Mouse (Mus musculus) neural tube, embryonic 15.5 days (tissue): ENCODE measurements around the gene Nptn. TPM values are rescaled to one million over a fixed set of nuclear protein-coding genes. Genes with fewer than 3 reads are reported as not detected.

ENCODE experiments used
- ATAC-seq: fragments of 200-750 bp; cut with Nextera tagmentation; 2 replicates; pipeline ENCODE4 v1.8.0; 2017; ENCODE audit warnings: mild to moderate bottlenecking, moderate TSS enrichment, moderate library complexity; ENCODE audit not compliant: low FRiP score
- H3K27ac ChIP-seq: fragments of 300-500 bp; sonication (generic); replicated peaks from 2 replicates; pipeline ENCODE4 v1.5.1; 2015; ENCODE audit warnings: mild to moderate bottlenecking, inconsistent platforms
- H3K27me3 ChIP-seq: fragments of 300-500 bp; sonication (generic); replicated peaks from 2 replicates; pipeline ENCODE4 v1.6.1; 2015; ENCODE audit warnings: inconsistent platforms
- H3K36me3 ChIP-seq: fragments of 300-500 bp; sonication (generic); 2 replicates; pipeline ENCODE4 v1.6.1; 2015; ENCODE audit warnings: inconsistent platforms
- H3K4me1 ChIP-seq: fragments of 300-500 bp; sonication (generic); 2 replicates; pipeline ENCODE4 v1.6.1; 2015; ENCODE audit warnings: inconsistent platforms
- H3K4me2 ChIP-seq: fragments of 300-500 bp; sonication (generic); 2 replicates; pipeline ENCODE4 v1.6.1; 2015; ENCODE audit warnings: inconsistent platforms, mild to moderate bottlenecking, moderate library complexity
- H3K4me3 ChIP-seq: fragments of 300-500 bp; sonication (generic); replicated peaks from 2 replicates; pipeline ENCODE4 v1.5.1; 2015; ENCODE audit warnings: mild to moderate bottlenecking, inconsistent platforms
- H3K9ac ChIP-seq: fragments of 300-500 bp; sonication (generic); replicated peaks from 2 replicates; pipeline ENCODE4 v1.6.1; 2015; ENCODE audit warnings: mild to moderate bottlenecking, inconsistent platforms
- H3K9me3 ChIP-seq: fragments of 300-500 bp; sonication (generic); replicated peaks from 2 replicates; pipeline ENCODE4 v1.6.1; 2016; ENCODE audit warnings: inconsistent platforms
- WGBS: fragments of 180-500 bp; shearing (Covaris S2); methylation state at CpG from one replicate; pipeline ENCODE4 v1.1.7; 2015; ENCODE audit warnings: mixed read lengths; 5-methylcytosine and 5-hydroxymethylcytosine counted together
- polyA plus RNA-seq: library from polyadenylated mRNA; unstranded; fragments of >200 nt; fragmentation: Nextera tagmentation; extraction: Ambion mirVana; gene quantifications from 2 replicates; pipeline ENCODE4 v1.2.1, GENCODE M21; 2015

The Nptn gene
- polyA plus RNA-seq, 1 experiment from 2014 or later, result 219 TPM

GRCm38 (mm10) chr9:58672474-58672873 lies 90.4 kb downstream of the Nptn start:
- Histone ChIP-seq H3K4me2 (no peak overlapping the region), H3K27ac (no peak overlapping the region), H3K9me3 (no peaks in the 10 kb centered on the region), H3K36me3 (no peaks in the 10 kb centered on the region), H3K9ac (no peak overlapping the region), H3K4me3 (no peak overlapping the region), H3K27me3 (no peaks in the 10 kb centered on the region), H3K4me1 (no peaks in the 10 kb centered on the region)
- no peak for ATAC-seq
- 57% methylated on average over 4 of the region's 4 CpGs for WGBS

- H3K27me3 ChIP-seq, result no peaks in the 10 kb centered on the region
- H3K9ac ChIP-seq, result no peak overlapping the region
- H3K9me3 ChIP-seq, result no peaks in the 10 kb centered on the region
- no peak for ATAC-seq
- H3K4me3 ChIP-seq, result no peak overlapping the region
- no peaks in the 10 kb centered on the region for H3K36me3 ChIP-seq
- no peaks in the 10 kb centered on the region for H3K4me1 ChIP-seq
- H3K4me2 ChIP-seq, result no peak overlapping the region
- WGBS, result 79% methylated on average over 11 of the region's 11 CpGs
- no peak overlapping the region for H3K27ac ChIP-seq
These were observed 92.7 kb downstream of the Nptn start for GRCm38 (mm10) chr9:58674736-58675135.

- Histone ChIP-seq H3K4me3 (no peak overlapping the region), H3K27me3 (no peaks in the 10 kb centered on the region), H3K4me1 (no peaks in the 10 kb centered on the region), H3K36me3 (no peaks in the 10 kb centered on the region), H3K4me2 (no peak overlapping the region), H3K27ac (no peak overlapping the region), H3K9me3 (no peaks in the 10 kb centered on the region), H3K9ac (no peak overlapping the region)
- no peak for ATAC-seq
- WGBS, result 61% methylated on average over 6 of the region's 6 CpGs
These were observed 93.3 kb downstream of the Nptn start for GRCm38 (mm10) chr9:58675371-58675770.

- Histone ChIP-seq H3K27me3 (no peaks in the 10 kb centered on the region), H3K4me3 (no peak overlapping the region), H3K27ac (no peak overlapping the region), H3K36me3 (no peaks in the 10 kb centered on the region), H3K4me2 (no peak overlapping the region), H3K9me3 (no peaks in the 10 kb centered on the region), H3K4me1 (no peaks in the 10 kb centered on the region), H3K9ac (no peak overlapping the region)
- ATAC-seq, result no peak
- WGBS, result 88% methylated on average over 2 of the region's 2 CpGs
These were observed 99.4 kb downstream of the Nptn start for GRCm38 (mm10) chr9:58681411-58681810.

- Histone ChIP-seq H3K9me3 (no peaks in the 10 kb centered on the region), H3K4me1 (no peaks in the 10 kb centered on the region), H3K27ac (no peak overlapping the region), H3K9ac (no peak overlapping the region), H3K27me3 (no peaks in the 10 kb centered on the region), H3K4me2 (no peak overlapping the region), H3K36me3 (no peaks in the 10 kb centered on the region), H3K4me3 (no peak overlapping the region)
- no peak for ATAC-seq
- 78% methylated on average over 6 of the region's 6 CpGs for WGBS
These were observed 100.1 kb downstream of the Nptn start for GRCm38 (mm10) chr9:58682106-58682505.

GRCm38 (mm10) chr9:58683372-58683771 lies 101.3 kb downstream of the Nptn start:
- Histone ChIP-seq H3K4me1 (0 out of 2 replicates have a peak, but pooled peaks cover 3% of the 10 kb centered on the region), H3K4me3 (no peak overlapping the region), H3K27me3 (no peaks in the 10 kb centered on the region), H3K27ac (no peak overlapping the region), H3K36me3 (no peaks in the 10 kb centered on the region), H3K9ac (no peak overlapping the region), H3K9me3 (no peaks in the 10 kb centered on the region), H3K4me2 (no peak overlapping the region)
- WGBS, result 44% methylated on average over 6 of the region's 6 CpGs
- ATAC-seq, result no peak

GRCm38 (mm10) chr9:58685290-58685689 lies 103.2 kb downstream of the Nptn start:
- Histone ChIP-seq H3K27me3 (no peaks in the 10 kb centered on the region), H3K27ac (no peak overlapping the region), H3K4me1 (0 out of 2 replicates have a peak, but pooled peaks cover 3% of the 10 kb centered on the region), H3K4me2 (no peak overlapping the region), H3K9ac (no peak overlapping the region), H3K4me3 (no peak overlapping the region), H3K9me3 (no peaks in the 10 kb centered on the region), H3K36me3 (no peaks in the 10 kb centered on the region)
- WGBS, result 91% methylated on average over 10 of the region's 10 CpGs
- ATAC-seq, result no peak

- Histone ChIP-seq H3K27ac (no peak overlapping the region), H3K27me3 (no peaks in the 10 kb centered on the region), H3K36me3 (no peaks in the 10 kb centered on the region), H3K4me3 (no peak overlapping the region), H3K9me3 (no peaks in the 10 kb centered on the region), H3K4me2 (no peak overlapping the region), H3K9ac (no peak overlapping the region), H3K4me1 (0 out of 2 replicates have a peak, but pooled peaks cover 3% of the 10 kb centered on the region)
- no peak for ATAC-seq
- 84% methylated on average over 4 of the region's 4 CpGs for WGBS
These were observed 106.0 kb downstream of the Nptn start for GRCm38 (mm10) chr9:58688076-58688475.

GRCm38 (mm10) chr9:58690701-58691100 lies 108.7 kb downstream of the Nptn start:
- H3K9me3 ChIP-seq, result no peaks in the 10 kb centered on the region
- no peak overlapping the region for H3K27ac ChIP-seq
- H3K27me3 ChIP-seq, result no peaks in the 10 kb centered on the region
- no peak overlapping the region for H3K4me2 ChIP-seq
- ATAC-seq, result no peak
- no peaks in the 10 kb centered on the region for H3K36me3 ChIP-seq
- H3K9ac ChIP-seq, result no peak overlapping the region
- 87% methylated on average over 4 of the region's 4 CpGs for WGBS
- H3K4me1 ChIP-seq, result 0 out of 2 replicates have a peak, but pooled peaks cover 3% of the 10 kb centered on the region
- H3K4me3 ChIP-seq, result no peak overlapping the region

GRCm38 (mm10) chr9:58691471-58691870 lies 109.4 kb downstream of the Nptn start:
- Histone ChIP-seq H3K4me1 (0 out of 2 replicates have a peak, but pooled peaks cover 3% of the 10 kb centered on the region), H3K4me2 (no peak overlapping the region), H3K9ac (no peak overlapping the region), H3K4me3 (no peak overlapping the region), H3K27ac (no peak overlapping the region), H3K36me3 (no peaks in the 10 kb centered on the region), H3K27me3 (no peaks in the 10 kb centered on the region), H3K9me3 (no peaks in the 10 kb centered on the region)
- 87% methylated on average over 7 of the region's 7 CpGs for WGBS
- no peak for ATAC-seq

GRCm38 (mm10) chr9:58698486-58698885 lies 116.4 kb downstream of the Nptn start:
- ATAC-seq, result no peak
- no peaks in the 10 kb centered on the region for H3K4me1 ChIP-seq
- H3K27ac ChIP-seq, result no peak overlapping the region
- no peaks in the 10 kb centered on the region for H3K9me3 ChIP-seq
- no peaks in the 10 kb centered on the region for H3K36me3 ChIP-seq
- no peaks in the 10 kb centered on the region for H3K27me3 ChIP-seq
- WGBS, result 98% methylated on average over 2 of the region's 2 CpGs
- no peak overlapping the region for H3K4me2 ChIP-seq
- H3K9ac ChIP-seq, result no peak overlapping the region
- no peak overlapping the region for H3K4me3 ChIP-seq

GRCm38 (mm10) chr9:58701751-58702150 lies 119.7 kb downstream of the Nptn start:
- no peaks in the 10 kb centered on the region for H3K4me1 ChIP-seq
- no peak overlapping the region for H3K27ac ChIP-seq
- no peak for ATAC-seq
- H3K36me3 ChIP-seq, result no peaks in the 10 kb centered on the region
- H3K27me3 ChIP-seq, result no peaks in the 10 kb centered on the region
- H3K4me2 ChIP-seq, result no peak overlapping the region
- no peak overlapping the region for H3K9ac ChIP-seq
- no peak overlapping the region for H3K4me3 ChIP-seq
- WGBS, result 95% methylated on average over 2 of the region's 2 CpGs
- no peaks in the 10 kb centered on the region for H3K9me3 ChIP-seq

- no peak for ATAC-seq
- Histone ChIP-seq H3K4me1 (no peaks in the 10 kb centered on the region), H3K4me3 (no peak overlapping the region), H3K4me2 (no peak overlapping the region), H3K27ac (no peak overlapping the region), H3K27me3 (no peaks in the 10 kb centered on the region), H3K9me3 (no peaks in the 10 kb centered on the region), H3K9ac (no peak overlapping the region), H3K36me3 (no peaks in the 10 kb centered on the region)
- 80% methylated on average over 7 of the region's 7 CpGs for WGBS
These were observed 121.7 kb downstream of the Nptn start for GRCm38 (mm10) chr9:58703766-58704165.
